Mouse (Mus musculus) CD4-positive, CD25-positive, alpha-beta regulatory T cell, adult 9 weeks (primary cell): ENCODE data around the gene Vmn2r1. TPM values are rescaled to one million over a fixed set of nuclear protein-coding genes. Genes with fewer than 3 reads are reported as not detected.

Experiments
- polyA plus RNA-seq: library from polyadenylated mRNA; unstranded; fragments of 100-300 nt; shearing (Covaris generic); gene quantifications from one replicate; pipeline ENCODE4 v1.2.1, GENCODE M21; 2017

The Vmn2r1 gene
- not detected for polyA plus RNA-seq

GRCm38 (mm10) chr3:64081247-64081646, at the start of gene Vmn2r1:
Gene Vmn2r1 (plus strand): TSS chr3:64081547.

GRCm38 (mm10) chr3:64141878-64142508, 60.6 kb downstream of the Vmn2r1 start, which contains the start of gene Vmn2r2:
Gene Vmn2r2 (minus strand): TSS chr3:64141928.

Other genes starting within 250 kb of the Vmn2r1 start
- not detected for gene Plch1, start 182.1 kb upstream of the Vmn2r1 start, polyA plus RNA-seq
- gene E130311K13Rik, start 152.1 kb upstream of the Vmn2r1 start, polyA plus RNA-seq, result 8.1 TPM
- gene Slc33a1, start 116.8 kb upstream of the Vmn2r1 start, polyA plus RNA-seq, result 17.0 TPM
- gene Gmps, start 105.4 kb upstream of the Vmn2r1 start, polyA plus RNA-seq, result 28.9 TPM
- gene Vmn2r2, start 60.4 kb downstream of the Vmn2r1 start, polyA plus RNA-seq, result 0.07 TPM
- 0.04 TPM for gene Vmn2r3, start 208.2 kb downstream of the Vmn2r1 start, polyA plus RNA-seq